Mouse (Mus musculus) left cerebral cortex, postnatal 25 days (tissue): ENCODE data around the gene Hist1h2ab. TPM values are rescaled to one million over a fixed set of nuclear protein-coding genes. Genes with fewer than 3 reads are reported as not detected.
"Not testable (repeated sequence)": the region's sequence is repeated elsewhere in the genome, so short reads cannot be mapped to it uniquely, and the experiment has no call there.

Experiments
- DNase-seq, 2 experiments: peaks; one replicate each; pipeline ENCODE4 v3.0.0; 2022; ENCODE audit warnings: low spot score in 2 of 2, mixed read lengths in 1 of 2
- intact Hi-C: fragments of 180-260 bp; cut with DNase I; formaldehyde crosslinking; loops from one replicate; pipeline ENCODE4 v1.15.1; 2025
- total RNA-seq, 2 experiments: library from RNA; stranded (reverse); gene quantifications; 2 replicates each; pipeline ENCODE4 v1.2.3; 2021

Hist1h2ab gene
- total RNA-seq, 2 experiments from 2014 or later = 27.5 to 31.4 TPM

DNA sequence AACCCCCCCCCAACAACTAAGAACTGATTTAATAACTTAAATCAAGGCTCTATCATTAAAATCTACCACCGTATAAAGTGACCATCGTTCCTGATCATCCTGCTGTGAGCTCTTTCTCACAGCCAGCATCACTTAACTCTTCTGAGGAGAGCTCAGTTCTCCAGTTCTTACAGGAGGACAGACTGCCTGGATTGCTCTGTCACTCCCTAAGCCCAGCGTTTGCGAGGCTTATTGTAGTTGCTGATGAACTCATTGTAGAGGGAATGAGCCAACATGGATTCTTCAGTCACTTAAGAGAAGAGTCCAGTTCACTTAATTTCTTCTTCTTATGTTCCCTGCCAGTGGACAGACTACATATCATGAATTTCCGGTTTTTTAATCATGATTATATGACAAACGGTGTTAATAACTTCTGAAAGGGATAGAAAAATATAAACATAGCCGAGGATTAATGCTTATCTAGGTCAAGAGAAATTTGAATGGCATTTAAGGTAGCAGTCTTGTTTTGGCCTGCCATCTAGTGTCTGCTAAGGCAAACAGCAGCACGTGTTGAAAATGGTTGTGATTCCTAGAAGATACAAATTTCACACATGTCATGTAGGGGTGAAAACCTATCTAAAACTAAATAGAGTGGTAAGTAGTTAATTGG, 18.6 kb upstream of the Hist1h2ab start:
- intact Hi-C loops = loop anchor here (1.0 kb wide), 1 partner anchor 31 kb away; no protein-coding TSS in a partner anchor
- DNase-seq = peak; percentile 44 to 51

DNA sequence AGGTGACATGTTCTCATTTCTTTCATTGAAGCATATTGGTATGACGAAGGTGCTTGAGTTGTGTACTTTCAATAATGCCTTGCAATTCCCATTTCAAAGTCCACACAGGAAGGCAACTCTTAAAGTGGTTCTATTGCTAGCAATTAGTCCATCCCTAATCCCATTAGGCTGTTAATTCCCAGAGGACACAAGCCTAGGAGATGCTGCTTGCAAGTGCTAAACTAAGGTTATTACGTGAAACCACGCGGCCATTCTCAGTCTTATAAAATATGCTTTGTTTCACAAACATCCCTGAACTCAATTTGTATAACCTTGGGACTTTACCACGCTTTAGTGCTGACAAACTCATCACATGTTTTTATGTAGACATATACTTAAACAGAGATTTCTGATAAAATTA, 13.8 kb upstream of the Hist1h2ab start:
- intact Hi-C loops = loop anchor here (5.0 kb wide), 1 partner anchor 205 kb away; the partner anchor contains the start of genes Hist1h2af and Hist1h4h
- no peak for DNase-seq

DNA sequence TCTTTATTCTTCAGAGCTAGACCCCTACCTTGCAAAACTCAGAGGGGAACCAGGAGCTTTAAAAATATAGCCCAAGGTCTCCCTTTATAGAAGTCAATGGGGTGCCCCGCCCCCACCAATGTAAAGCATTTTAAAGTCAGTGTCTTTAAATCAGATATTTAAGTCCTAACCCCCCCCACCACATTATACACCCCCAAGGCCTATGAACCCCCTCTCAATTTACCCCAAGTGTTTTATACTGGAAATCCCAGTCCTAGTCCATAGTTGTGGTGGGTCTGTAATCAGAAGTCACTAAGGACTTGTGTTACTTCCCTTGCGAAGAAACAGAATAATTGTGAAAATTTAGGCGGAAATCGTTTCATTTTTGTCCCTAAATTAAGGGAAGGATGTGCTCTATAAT, 12.9 kb upstream of the Hist1h2ab start:
- no peak for DNase-seq
- intact Hi-C loops = loop anchor here (1.0 to 5.0 kb wide), 3 partner anchors 40 to 206 kb away; partner anchors contain the start of genes Hist1h2af, Hist1h4c and Hist1h4h

DNA sequence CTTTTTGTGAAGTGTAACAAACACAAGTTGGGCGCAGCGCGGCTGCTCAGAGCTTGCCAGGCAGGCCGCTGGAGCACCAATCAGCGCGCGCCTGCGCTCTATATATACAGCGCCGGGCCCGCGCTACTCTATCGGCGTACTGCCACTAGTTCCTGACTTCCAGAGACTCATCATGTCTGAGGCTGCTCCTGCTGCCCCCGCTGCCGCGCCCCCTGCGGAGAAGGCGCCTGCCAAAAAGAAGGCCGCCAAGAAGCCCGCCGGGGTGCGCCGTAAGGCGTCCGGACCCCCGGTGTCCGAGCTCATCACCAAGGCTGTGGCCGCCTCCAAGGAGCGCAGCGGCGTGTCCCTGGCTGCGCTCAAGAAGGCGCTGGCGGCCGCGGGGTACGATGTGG, 12.3 kb upstream of the Hist1h2ab start, which contains the start of gene Hist1h1c:
TSS of gene Hist1h1c (plus strand) at position 132 of the 392 bp plus-strand sequence.
- intact Hi-C loops = loop anchor here (1.0 to 5.0 kb wide), 3 partner anchors 40 to 206 kb away; partner anchors contain the start of genes Hist1h2af, Hist1h4c and Hist1h4h
- DNase-seq = peak; percentile 92 to 94

DNA sequence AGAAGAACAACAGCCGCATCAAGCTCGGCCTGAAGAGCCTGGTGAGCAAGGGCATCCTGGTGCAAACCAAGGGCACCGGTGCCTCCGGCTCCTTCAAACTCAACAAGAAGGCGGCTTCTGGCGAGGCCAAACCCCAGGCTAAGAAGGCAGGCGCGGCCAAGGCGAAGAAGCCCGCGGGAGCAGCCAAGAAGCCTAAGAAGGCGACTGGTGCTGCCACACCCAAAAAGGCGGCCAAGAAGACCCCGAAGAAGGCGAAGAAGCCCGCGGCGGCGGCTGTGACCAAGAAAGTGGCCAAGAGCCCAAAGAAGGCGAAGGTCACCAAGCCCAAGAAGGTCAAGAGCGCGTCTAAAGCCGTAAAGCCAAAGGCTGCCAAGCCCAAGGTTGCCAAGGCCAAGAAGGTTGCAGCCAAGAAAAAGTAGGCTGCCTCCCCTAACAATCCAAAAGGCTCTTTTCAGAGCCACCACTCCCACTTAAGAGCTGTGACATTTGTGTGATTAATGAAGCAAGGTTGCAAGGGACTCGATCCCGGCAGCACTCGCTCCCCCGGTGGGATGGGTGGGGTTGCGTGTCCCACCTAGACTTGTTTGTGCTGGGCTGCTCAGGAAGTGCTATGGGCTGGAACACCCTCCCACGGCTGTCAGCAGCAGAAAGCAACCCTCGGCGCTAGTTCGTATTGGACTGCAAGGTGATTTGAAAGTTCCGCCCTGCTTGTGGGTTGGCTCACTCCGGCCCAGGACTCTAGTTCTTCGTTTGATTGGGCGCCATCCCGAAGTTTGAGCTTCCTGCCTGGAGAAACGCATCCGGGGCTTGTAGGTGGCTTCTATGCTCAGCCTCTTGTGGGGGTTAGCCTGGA, 11.6 kb upstream of the Hist1h2ab start:
- intact Hi-C loops = loop anchor here (2.0 to 5.0 kb wide), 2 partner anchors 114 to 207 kb away; partner anchors contain the start of genes Hist1h2af and Hist1h4h
- DNase-seq = peak; percentile 94 to 99

DNA sequence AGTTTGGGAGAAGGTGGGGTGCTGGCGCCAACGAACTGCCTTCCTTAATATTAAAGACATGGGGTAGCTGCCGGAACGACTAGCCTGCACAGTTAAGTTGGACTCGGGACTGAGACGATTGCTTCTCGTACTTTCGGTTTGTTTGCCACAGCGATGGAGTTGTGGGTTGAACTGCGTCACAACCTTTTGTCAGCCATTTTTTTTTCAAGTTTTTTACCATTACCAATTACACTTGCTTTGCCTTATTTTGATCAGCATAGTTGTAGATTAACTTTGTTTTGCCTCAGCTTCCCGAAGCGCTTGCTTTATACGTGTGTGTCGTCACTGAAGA, 11.0 kb upstream of the Hist1h2ab start:
- no peak for DNase-seq
- intact Hi-C loops = loop anchor here (2.0 to 5.0 kb wide), 3 partner anchors 115 to 208 kb away; partner anchors contain the start of genes Hist1h2af, Hist1h4d and Hist1h4h

DNA sequence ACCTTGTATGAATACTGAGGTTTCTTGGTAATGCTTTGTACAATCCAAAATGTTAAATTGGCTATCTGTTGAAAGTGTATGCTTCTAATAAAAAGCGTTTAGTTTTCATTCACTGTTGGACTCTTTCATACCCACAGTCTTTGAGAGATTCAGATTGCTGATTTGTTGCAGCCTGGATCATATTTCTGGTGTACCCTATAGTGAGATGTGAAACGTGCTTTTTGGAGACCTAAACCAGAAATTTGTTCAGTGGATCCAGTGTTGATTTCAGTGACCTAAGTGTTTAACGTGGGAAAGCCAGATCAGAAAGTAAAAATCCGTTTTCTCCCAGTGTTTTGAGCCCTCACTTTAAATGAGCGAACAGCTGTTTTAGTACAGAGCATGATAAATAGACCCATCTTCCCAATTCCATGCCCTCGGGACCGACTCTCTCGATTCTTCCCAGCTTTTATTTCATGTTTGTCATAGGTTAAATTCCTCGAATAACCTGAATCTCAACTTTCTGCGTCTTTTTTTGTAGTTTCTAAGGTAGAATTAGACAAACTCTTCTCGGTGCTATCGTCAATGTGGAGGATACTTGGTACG, 10.6 kb upstream of the Hist1h2ab start:
- intact Hi-C loops = loop anchor here (5.0 kb wide), 1 partner anchor 158 kb away; the partner anchor contains the start of gene Hist1h4d
- DNase-seq = no peak

DNA sequence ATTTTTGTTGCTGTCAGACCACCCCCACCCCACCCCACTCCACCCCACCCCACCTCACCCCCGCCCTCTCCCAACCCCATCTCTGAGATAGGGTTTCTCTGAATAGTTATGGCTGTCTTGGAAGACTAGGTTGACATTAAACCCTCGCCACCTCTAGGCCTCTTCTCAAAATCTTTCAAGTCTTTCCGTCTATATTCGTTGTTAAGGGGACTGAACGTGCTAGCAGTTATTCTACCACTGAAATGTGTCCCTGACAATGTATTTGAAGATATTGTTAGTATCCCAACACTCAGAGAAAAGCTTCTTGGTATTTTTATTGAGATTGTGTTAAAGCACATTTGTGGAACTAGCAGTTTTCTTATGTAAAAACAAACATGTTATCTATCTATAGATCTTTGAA, 10.0 kb upstream of the Hist1h2ab start:
- intact Hi-C loops = loop anchor here (5.0 kb wide), 1 partner anchor 159 kb away; the partner anchor contains the start of gene Hist1h4d

DNA sequence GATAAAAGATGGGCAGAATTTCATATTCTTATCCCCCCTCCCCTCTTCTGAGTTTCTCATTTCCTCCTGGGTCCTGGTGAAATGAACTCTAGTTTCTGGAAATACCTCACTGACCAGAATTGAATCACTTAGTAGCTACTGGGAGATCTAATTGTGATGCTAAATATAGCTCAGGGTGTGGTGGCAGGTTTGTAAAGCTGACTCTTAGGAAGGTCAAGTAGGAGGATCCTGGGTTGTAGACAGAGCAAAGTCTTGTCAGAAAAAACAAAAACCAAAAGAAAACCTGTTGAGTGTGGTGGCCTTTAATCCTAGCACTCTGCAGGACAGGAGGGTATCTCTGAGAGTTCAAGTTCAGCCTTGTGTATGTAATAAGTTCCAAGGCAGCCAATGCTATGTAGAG, 8.9 kb upstream of the Hist1h2ab start:
- intact Hi-C loops = loop anchor here (5.0 kb wide), 1 partner anchor 160 kb away; the partner anchor contains the start of gene Hist1h4d
- no peak for DNase-seq

More for the DNA sequence above, 10.0 kb upstream of the Hist1h2ab start:
- DNase-seq = no peak

DNA sequence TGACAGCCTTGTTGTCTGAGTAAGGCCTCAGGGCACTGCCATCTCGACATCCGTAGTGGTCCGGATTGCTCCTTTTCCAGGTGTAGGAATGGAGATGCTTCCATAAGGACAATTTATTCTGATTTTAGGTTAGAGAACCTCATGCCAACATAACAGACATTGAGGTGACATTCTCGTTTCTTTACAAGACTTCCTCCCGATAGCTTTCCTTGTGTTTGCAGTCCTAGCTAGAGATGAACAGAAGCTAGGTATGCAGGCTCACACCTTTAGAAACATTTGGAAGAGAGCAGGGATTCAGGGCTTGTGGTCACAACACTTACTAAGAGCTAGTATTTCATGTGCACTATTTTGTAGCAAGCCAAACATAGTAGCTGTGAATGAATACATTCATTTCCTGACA, 7.7 kb upstream of the Hist1h2ab start:
- intact Hi-C loops = loop anchor here (5.0 kb wide), 1 partner anchor 161 kb away; the partner anchor contains the start of gene Hist1h4d
- DNase-seq = no peak

DNA sequence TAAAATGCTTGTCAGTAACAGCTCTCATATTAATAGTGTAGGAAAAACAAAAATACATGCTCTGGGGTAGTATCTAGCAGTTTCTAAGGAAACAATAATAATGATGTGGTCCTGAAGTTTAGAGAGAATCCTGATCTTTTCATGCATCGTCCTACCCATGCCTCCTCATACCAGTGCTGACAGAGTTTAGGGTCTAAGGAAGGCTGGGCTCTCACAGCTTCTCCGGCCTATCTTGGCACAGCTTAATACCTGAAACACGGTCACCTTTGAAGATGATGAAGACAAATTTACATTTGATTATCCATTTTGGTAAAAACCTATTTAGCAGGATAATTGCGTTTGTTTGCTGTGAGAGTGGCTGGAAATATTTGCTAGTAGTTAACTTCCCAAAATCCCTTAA, 7.0 kb upstream of the Hist1h2ab start:
- DNase-seq = no peak
- intact Hi-C loops = loop anchor here (5.0 kb wide), 1 partner anchor 162 kb away; the partner anchor contains the start of gene Hist1h4d

DNA sequence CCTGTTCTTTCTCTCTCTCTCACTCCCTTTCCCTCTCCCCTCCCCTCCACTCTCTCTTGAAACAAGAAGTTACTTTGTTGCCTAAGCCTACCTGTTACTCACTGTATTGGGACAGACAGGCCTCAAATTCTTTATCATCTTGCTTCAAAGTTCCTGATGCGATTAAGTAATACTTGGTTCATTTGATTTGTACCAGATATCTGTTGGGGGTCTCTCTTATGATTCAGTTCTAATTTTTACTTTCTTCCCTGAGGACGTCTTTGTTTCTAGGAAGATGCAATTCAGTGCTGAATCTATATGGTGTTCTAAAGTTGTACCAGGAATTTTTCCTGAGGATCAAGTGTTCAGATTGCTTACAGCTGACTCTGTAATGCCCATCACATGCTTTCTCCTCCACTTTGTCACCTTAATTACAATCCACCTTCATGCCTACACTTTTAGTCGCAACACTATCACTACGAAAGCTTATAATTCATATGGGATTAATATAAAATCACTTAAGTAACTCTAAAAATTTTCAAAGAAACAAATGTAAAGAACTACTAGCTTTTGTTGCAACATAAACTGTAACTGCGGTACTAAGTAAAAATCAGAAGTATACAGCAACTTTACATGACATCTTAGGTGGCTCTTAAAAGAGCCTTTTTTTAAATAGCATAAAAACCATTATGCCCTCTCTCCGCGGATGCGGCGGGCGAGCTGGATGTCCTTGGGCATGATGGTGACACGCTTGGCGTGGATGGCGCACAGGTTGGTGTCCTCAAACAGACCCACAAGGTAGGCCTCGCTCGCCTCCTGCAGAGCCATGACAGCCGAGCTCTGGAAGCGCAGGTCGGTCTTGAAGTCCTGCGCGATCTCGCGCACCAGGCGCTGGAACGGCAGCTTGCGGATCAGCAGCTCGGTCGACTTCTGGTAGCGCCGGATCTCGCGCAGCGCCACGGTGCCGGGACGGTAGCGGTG, 6.2 kb upstream of the Hist1h2ab start:
- no peak for DNase-seq
- intact Hi-C loops = loop anchor here (5.0 kb wide), 1 partner anchor 162 kb away; the partner anchor contains the start of gene Hist1h4d

DNA sequence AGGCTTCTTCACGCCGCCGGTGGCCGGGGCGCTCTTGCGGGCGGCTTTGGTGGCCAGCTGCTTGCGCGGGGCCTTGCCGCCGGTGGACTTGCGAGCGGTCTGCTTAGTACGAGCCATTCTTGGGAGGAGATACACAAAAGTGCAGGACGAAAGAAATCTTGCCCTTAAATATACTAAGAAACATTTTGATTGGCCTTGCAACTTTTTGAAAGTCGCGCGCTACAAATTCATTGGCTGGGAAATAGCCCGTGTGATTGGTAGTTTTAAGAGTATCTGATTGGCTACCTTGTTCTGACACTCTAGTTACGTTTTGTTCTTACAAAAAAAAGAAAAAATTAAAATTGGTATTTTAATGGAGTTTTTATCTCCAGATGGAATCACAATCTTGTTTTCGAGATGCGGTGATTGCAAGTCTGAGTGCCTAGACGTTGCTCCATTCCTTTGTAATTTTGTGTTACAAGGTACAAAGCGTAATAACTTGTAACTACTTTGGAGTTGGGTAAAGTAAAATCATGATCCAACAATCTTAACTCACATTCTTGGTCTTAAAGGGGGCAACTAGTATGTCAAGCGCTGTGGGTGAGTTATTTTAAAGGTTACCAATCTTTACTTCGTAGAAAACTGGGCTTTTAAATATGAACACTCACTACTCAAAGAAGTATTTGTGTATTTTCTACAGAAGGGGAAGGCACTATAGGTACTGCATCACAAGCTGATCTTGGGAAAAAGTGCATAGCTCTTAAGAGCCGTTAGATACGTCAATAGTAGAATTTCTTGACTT, 5.4 kb upstream of the Hist1h2ab start, which contains the start of gene Hist1h3c:
TSS of gene Hist1h3c (minus strand) at position 222 of the 781 bp plus-strand sequence.
- peak; percentile 86 to 90 for DNase-seq
- intact Hi-C loops = no loop called here

DNA sequence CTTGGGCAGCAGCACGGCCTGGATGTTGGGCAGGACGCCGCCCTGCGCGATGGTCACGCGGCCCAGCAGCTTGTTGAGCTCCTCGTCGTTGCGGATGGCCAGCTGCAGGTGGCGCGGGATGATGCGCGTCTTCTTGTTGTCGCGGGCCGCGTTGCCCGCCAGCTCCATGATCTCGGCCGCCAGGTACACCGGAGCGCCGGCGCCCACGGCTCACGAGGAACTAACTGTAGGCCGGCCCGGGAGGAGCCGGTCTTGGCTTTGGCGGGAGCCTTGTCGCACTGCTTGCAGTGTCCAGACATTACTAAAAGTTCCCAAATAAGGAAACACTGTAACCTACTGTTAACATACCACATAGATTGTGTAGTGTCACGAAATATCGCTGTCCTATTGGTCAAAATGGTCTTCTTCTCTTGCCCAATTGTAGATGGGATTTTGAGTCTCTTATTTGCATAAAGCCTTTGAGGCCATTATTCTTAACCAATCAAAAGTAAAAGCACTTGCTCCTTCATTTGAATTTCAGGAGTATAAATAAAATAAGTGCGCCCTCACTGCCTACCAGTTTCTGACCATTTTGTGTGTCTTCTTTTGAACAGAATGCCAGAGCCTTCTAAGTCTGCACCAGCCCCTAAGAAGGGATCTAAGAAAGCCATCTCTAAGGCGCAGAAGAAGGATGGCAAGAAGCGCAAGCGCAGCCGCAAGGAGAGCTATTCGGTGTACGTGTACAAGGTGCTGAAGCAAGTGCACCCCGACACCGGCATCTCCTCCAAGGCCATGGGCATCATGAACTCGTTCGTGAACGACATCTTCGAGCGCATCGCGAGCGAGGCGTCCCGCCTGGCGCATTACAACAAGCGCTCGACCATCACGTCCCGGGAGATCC, 4.5 kb upstream of the Hist1h2ab start, which contains the start of gene Hist1h2bb:
TSS of gene Hist1h2bb (plus strand) at position 534 of the 880 bp plus-strand sequence.
- peak; percentile 85 to 96 for DNase-seq
- intact Hi-C loops = not testable (repeated sequence)

DNA sequence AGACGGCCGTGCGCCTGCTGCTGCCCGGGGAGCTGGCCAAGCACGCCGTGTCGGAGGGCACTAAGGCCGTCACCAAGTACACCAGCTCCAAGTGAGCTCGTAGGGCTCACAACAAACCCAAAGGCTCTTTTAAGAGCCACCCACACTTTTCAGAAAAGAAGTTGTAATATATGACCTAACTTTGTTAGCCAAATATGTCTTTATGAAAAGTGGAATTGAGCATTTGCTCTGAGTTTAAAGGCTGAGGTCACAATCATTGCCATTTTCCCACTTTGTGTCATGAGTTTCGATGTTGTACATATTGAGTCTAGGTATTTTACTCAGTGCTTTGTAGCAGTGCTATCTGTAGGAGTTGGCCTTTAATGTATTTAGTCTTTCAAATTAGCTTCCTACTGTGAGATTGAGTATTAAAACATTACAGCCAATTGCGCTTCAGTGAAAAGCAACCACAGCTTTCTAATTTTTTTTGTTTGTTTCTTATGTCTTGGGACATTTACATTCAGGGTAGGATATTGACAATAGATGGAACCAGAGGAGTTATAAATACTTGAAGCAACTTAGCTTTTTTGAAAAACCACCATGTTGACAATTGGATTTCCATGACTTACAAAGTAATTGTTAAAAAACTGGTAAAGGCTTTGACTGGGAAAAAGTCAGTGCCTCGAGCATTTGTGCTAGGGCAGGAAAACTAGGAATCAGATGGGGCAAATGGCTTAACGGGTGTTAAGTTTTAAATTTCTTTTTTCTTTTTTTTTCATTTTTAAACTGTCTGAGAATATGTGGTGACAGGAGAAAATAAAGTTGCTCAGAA, 3.6 kb upstream of the Hist1h2ab start:
- DNase-seq = no peak
- intact Hi-C loops = no loop called here

DNA sequence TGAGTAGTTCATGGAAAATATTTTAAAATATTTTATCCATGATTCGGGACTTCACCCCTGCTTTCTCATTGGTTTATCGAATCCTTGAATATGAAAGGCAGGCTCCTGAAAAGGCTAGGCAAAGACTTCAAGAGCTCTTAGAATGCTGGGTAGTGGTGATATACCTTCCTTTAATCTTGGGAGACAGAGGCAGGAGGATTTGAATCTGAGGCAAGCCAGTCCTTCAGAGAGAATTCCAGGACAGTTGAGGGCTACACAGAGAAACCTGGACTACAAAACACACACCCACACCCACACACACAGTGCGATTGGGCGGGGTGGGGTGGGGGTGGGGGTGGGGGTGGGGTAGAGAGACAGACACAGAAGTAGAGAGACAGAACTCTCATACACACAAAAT, 3.0 kb upstream of the Hist1h2ab start:
- intact Hi-C loops = no loop called here
- DNase-seq = no peak
